Mouse (Mus musculus) kidney, adult 2 months (tissue): Measurements from ENCODE around the gene Atrip.

Source experiments
- CTCF ChIP-seq: fragments of 200-500 bp; conservative IDR thresholded peaks from 2 replicates; pipeline ENCODE4 v1.5.1; 2011; ENCODE audit warnings: low read depth, mild to moderate bottlenecking, control low read depth, low read length, moderate library complexity, mixed read lengths; ENCODE audit not compliant: insufficient read depth, insufficient read length
- POLR2A ChIP-seq: fragments of 200-500 bp; IDR thresholded peaks from one replicate; pipeline ENCODE4 v1.6.1; 2011; ENCODE audit warnings: low read depth, low read length, control low read depth

DNA sequence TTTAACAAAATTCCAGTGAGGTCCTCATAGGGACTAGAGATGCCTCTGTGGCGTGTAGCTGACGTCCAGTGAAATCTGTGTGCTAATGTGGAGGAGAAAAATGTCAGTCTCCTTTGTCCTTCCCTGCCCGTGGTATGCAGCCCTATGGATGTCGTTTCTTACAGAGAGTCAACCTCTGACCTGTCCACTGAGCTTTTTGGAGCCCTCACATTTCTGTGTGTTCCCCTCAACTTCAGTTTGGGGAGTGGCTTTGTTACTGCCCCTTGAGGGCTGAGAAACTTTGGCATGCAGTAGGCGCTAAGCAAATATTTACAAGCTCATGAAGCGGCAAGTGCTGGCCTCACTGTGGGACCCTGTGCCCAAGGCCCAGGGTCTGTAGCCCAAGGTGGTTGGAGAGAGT lies 23.4 kb upstream of the Atrip start:
- TF ChIP-seq CTCF (no peak), POLR2A (no peak)
